18 mouse cellular contexts compared by ENCODE assay signal in the genomic region with DNA sequence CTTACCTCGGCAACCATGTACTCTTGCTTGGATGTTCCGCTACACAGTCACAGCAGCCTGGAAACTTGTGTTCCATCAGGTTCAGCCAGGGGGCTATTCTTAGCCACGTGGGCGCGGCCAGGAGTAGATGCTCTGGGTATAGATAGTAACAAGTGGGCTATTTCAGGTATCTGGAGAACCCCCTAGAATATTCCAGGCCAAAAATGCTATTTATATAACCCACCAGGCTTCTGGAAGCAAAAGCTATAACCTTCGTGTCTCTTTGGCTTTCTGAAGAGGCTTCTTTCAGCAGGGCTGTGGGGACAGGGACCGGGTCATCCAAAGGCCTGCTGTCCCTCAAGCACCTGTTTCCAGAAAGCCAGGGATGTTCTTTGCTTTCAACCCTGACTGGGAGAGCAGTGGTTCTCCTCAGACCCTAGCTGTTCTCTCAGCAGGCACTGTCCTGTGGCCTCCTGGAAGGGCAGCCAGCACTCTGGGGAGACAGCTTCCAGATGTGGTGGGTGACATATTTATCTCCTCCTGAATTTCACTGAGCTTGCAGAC. TPM values are rescaled to one million over a fixed set of nuclear protein-coding genes. Genes with fewer than 3 reads are reported as not detected.
DNase-seq lines count a peak whose midpoint lies in the region; ATAC-seq lines count a peak whose summit lies in the region.
"Had no signal": no experiment of that assay in that cellular context is flagged by ENCODE, and none has a peak within 500 bp of the region (broad histone marks: within the 10 kb centered on the region; RNA-seq: fewer than 3 reads in every experiment).

No protein-coding gene starts in this region.

- intact Hi-C loops in heart, postnatal 10 days (cut with DNase I) = no loop called here

- peak; percentile 66; the same call in 1 of the 2 replicates for ATAC-seq in frontal cortex, adult (ENCODE audit: low TSS enrichment)
- ATAC-seq: activated CD4-positive, CD25-positive, alpha-beta regulatory T cell, adult 4 months had no signal

- no peak for DNase-seq in frontal cortex, postnatal 14 days (ENCODE audit: low spot score in 2 of 2)
- peak; percentile 74 for DNase-seq in MN1 (ENCODE audit: low spot score)
- peak; percentile 74 to 80 for DNase-seq in heart, adult 9 months (ENCODE audit: low spot score in 2 of 2)
- peak; percentile 64 to 71 for DNase-seq in heart, postnatal 10 days
- no peak for DNase-seq in right cerebral cortex, postnatal 14 days
- DNase-seq in layer of hippocampus, adult 9-11 months = no peak
- no peak for DNase-seq in lung, postnatal 25 days (ENCODE audit: low spot score)
- DNase-seq: adrenal gland, postnatal 36 days; cerebellum, postnatal 14 days; kidney, postnatal 10 days; liver, embryonic 13.5 days; lung, postnatal 10 days; thymus, postnatal 14 days had no signal

RNA-seq across cellular contexts. Expression of a gene that starts 8.0 kb away (rescaled TPM):
- 1 to 10 TPM; 5.4 to 5.7 TPM for total RNA-seq in heart, postnatal 10 days (2021)

RNA-seq across cellular contexts. Expression of a gene that starts 9.3 kb away (rescaled TPM):
- under 1 TPM; 0.52 to 0.53 TPM for total RNA-seq in heart, postnatal 10 days (2021)
- total RNA-seq: adrenal gland, postnatal 36 days; layer of hippocampus, postnatal 14 days; left cerebral cortex, postnatal 14 days; monocyte, adult 5-6 weeks had no signal

RNA-seq across cellular contexts. Expression of a gene that starts 18.5 kb away (rescaled TPM):
- 10 to 100 TPM; 61.8 to 63.9 TPM for total RNA-seq in heart, postnatal 10 days (2021)

RNA-seq across cellular contexts. Expression of a gene that starts 24.6 kb away (rescaled TPM):
- total RNA-seq in heart, postnatal 10 days (2021) = 10 to 100 TPM; 28.2 to 32.0 TPM

RNA-seq across cellular contexts. Expression of a gene that starts 24.7 kb away (rescaled TPM):
- 10 to 100 TPM in 1 of 2 experiments, 1 to 10 TPM in 1; 9.6 to 14.1 TPM for total RNA-seq in heart, postnatal 10 days (2021)

Comparison
In these comparisons a context has a peak if more than half of its experiments do, and no peak if none do; other contexts are left out.
1. DNase-seq: peak in MN1 (single experiment), heart, adult 9 months (2 of 2) and heart, postnatal 10 days (2 of 2); none in frontal cortex, postnatal 14 days (0 of 2), right cerebral cortex, postnatal 14 days (single experiment), layer of hippocampus, adult 9-11 months (single experiment) and lung, postnatal 25 days (single experiment).